Mouse (Mus musculus) C2C12 (cell line): ENCODE data around the gene Nrap. TPM values are rescaled to one million over a fixed set of nuclear protein-coding genes. Genes with fewer than 3 reads are reported as not detected.
"Not testable (repeated sequence)": the region's sequence is repeated elsewhere in the genome, so short reads cannot be mapped to it uniquely, and the experiment has no call there.

Source experiments
- H3K27me3 ChIP-seq: one replicate; pipeline ENCODE4 v1.6.1; 2011; ENCODE audit not compliant: control insufficient read depth, insufficient read depth, insufficient read length
- H3K36me3 ChIP-seq: one replicate; pipeline ENCODE4 v1.6.1; 2011; ENCODE audit not compliant: control insufficient read depth, insufficient read depth
- H3K4me3 ChIP-seq: one replicate; pipeline ENCODE4 v1.5.1; 2011; ENCODE audit warnings: mild to moderate bottlenecking, control low read depth; ENCODE audit not compliant: poor library complexity, insufficient read depth, severe bottlenecking
- H3K79me2 ChIP-seq: one replicate; pipeline ENCODE4 v1.6.1; 2011; ENCODE audit not compliant: control insufficient read depth, insufficient read depth
- H3K79me3 ChIP-seq: one replicate; pipeline ENCODE4 v1.6.1; 2011; ENCODE audit warnings: low read depth, control low read depth
- H3ac ChIP-seq: one replicate; pipeline ENCODE3; 2011; ENCODE audit warnings: low read depth; ENCODE audit not compliant: control insufficient read depth, insufficient read length
- CEBPB ChIP-seq: IDR thresholded peaks from one replicate; pipeline ENCODE4 v1.6.1; 2011; ENCODE audit warnings: low read depth, mild to moderate bottlenecking, control low read depth, moderate library complexity
- CTCF ChIP-seq: IDR thresholded peaks from one replicate; pipeline ENCODE4 v1.5.1; 2011; ENCODE audit not compliant: control insufficient read depth, insufficient read depth, insufficient read length
- FOSL1 ChIP-seq: IDR thresholded peaks from one replicate; pipeline ENCODE4 v1.8.0; 2011; ENCODE audit warnings: mild to moderate bottlenecking, low read length; ENCODE audit not compliant: poor library complexity, insufficient read depth, severe bottlenecking
- MAX ChIP-seq: IDR thresholded peaks from one replicate; pipeline ENCODE4 v1.6.1; 2011; ENCODE audit warnings: mild to moderate bottlenecking, control low read depth
- MYOD1 ChIP-seq: IDR thresholded peaks from one replicate; pipeline ENCODE4 v1.6.1; 2011; ENCODE audit warnings: low read depth; ENCODE audit not compliant: control insufficient read depth, insufficient read length
- MYOG ChIP-seq: IDR thresholded peaks from one replicate; pipeline ENCODE4 v1.6.1; 2011; ENCODE audit not compliant: control insufficient read depth, insufficient read length; ENCODE audit errors: extremely low read depth
- USF1 ChIP-seq: IDR thresholded peaks from one replicate; pipeline ENCODE4 v1.6.1; 2011; ENCODE audit warnings: low read depth, mild to moderate bottlenecking, control low read depth, moderate library complexity
- polyA plus RNA-seq: library from polyadenylated mRNA; unstranded; fragments of >200 nt; fragmentation: generic; extraction: Trizol; gene quantifications from one replicate; pipeline ENCODE4 v1.2.1, GENCODE M21; 2012; ENCODE audit warnings: missing spikeins

Gene Nrap
- polyA plus RNA-seq, 1 experiment, result 0.88 TPM

DNA sequence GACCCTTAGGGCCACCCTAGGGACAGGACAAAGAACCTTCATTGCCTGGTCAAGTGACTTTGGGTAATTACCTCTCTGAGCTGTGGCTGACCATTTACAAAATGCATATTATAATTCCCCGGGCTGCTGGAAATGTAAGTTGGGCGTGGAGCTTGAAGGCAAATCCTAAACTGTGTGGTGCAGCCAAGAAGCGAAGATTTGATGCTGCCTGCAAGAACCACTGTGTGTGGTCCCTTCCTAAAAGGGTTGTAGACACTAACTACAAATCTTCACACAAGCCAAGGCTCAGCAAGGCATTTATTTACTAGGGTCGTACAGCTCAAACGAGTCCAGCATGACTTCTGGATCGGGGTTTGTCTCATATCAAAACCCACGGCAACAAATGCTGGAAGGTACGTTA lies 25.3 kb downstream of the Nrap start:
- TF ChIP-seq USF1, result no peak
- no peak for TF ChIP-seq FOSL1
- TF ChIP-seq CEBPB, result no peak
- Histone ChIP-seq H3K79me2 (no peaks in the 10 kb centered on the region), H3K27me3 (no peaks in the 10 kb centered on the region), H3K79me3 (no peaks in the 10 kb centered on the region), H3ac (no peak overlapping the region), H3K4me3 (no peak overlapping the region), H3K36me3 (no peaks in the 10 kb centered on the region)

DNA sequence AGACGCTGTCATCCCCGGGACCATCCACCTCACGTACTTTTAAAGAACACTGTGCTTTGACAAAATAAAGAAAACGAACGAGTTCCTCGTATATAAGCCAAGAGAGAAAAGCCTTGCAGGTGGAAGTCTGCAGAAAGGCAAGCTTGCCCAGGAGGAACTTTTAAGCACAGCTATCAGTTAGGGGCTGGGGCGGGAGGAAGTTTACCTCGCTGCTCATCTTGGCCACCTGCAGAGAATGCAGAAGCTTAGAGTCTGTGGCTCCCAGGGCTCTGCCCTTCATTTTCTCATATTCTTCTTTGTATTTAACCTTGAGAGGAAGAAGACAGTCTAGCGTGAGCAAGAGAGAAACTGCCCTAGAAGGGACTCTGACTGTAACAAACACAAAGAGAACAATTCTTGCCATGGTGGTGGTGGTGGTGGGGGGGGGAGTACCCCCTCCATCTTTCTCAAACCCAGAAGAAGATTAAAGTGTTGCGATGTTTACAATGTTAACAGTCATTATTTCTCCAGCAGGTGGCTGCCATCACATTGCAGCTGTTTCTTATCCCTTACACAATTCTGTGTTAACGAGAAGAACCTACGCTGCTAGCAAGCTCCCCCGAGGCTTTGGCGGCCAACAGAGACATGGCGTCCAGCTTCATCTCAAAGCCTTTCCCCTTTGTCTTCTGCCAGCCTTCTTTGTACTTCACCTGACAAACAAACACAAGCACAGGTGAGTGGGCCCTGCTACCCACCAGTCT lies 25.9 kb downstream of the Nrap start:
- H3K36me3 ChIP-seq, result no peaks in the 10 kb centered on the region

DNA sequence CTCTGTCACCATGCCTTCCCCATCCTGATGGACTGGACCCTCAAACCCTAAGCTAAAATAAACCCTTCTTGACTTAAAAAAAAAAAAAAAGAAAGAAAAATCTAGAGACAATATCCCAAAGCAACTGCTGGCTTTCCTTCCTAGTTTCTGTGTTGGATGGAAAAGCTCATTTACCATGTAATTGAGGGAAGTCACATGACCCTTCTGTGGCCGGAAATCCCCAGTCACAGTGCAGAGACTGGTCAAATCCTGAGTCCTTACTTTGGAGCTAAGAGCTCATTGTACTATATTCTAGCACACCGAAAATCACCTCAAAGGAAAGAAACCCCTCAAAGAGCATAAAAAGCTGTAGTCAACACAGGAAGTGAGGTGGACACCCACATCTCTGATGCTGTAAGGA lies 30.9 kb downstream of the Nrap start:
- Histone ChIP-seq H3ac (no peak overlapping the region), H3K27me3 (no peaks in the 10 kb centered on the region), H3K36me3 (no peaks in the 10 kb centered on the region), H3K79me3 (no peaks in the 10 kb centered on the region), H3K79me2 (no peaks in the 10 kb centered on the region), H3K4me3 (no peak overlapping the region)
- TF ChIP-seq MAX, result no peak
- TF ChIP-seq USF1, result peak; percentile 59

More for the DNA sequence above, 25.9 kb downstream of the Nrap start:
- Histone ChIP-seq H3K79me3 (no peaks in the 10 kb centered on the region), H3K27me3 (no peaks in the 10 kb centered on the region), H3ac (no peak overlapping the region), H3K79me2 (no peaks in the 10 kb centered on the region), H3K4me3 (no peak overlapping the region)
- TF ChIP-seq MAX (no peak), MYOG (no peak)

DNA sequence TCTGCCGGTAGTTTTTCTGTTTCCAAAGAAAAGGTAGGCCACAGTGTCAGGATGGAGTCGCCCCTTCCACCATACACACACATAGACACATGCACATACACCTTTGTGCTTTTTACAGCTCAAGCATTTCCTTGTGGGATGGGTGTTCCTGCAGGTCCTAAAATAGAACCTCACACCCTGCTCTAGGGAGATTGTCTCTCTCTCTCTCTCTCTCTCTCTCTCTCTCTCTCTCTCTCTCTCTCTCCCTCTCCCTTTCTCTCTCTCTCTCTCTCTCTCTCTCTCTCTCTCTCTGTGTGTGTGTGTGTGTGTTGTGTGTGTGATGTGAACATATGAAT lies 32.5 kb downstream of the Nrap start:
- not testable (repeated sequence) for H3ac ChIP-seq, H3K79me3 ChIP-seq

DNA sequence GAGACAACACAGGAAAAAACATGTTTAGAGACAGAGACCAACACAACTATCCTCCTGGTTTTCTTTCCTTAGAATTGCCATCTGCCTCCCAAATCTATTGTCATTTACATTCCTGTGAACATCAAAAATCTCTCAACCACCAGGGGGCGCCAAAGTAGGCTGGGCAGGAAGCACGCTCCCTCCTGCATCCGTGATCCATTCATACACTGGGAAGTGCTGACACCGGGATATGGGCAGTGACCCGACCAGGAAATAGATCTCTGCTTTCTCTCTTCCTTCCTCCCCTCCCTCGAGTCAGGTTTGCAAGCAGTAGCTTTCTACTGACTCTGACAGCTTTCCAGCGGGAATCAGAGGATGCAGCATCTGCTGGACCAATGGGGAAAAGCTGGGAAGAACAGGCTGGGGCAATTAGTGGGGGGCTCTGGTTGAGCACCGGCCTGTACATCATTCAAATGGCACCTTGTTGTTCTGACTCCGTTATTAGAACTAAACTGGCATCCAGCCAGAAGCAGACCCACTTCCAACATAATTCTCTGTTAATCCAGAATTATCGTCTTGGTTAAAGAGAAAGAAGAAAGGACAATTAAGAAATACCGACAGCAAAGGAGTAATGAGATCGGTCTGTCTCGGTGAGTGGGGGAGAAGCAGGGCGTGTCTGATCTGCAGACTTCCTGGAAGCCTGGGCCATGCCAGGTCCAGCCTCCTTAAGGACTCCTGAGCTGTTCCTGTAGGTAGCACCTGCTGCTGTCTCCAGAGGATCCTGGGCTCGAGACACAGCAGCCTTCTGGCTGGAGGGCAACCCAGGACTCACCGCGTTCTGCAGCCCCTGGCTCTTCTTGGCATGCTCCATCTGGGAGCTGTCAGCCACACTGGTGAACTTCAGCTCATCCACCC lies 33.1 kb downstream of the Nrap start:
- Histone ChIP-seq H3K4me3 (no peak overlapping the region), H3ac (no peak overlapping the region), H3K27me3 (no peaks in the 10 kb centered on the region), H3K79me2 (no peaks in the 10 kb centered on the region), H3K79me3 (no peaks in the 10 kb centered on the region), H3K36me3 (no peaks in the 10 kb centered on the region)
- TF ChIP-seq FOSL1 (no peak), CTCF (peak; percentile 42), CEBPB (no peak)

More for the DNA sequence above, 32.5 kb downstream of the Nrap start:
- not testable (repeated sequence) for H3K79me2 ChIP-seq, H3K4me3 ChIP-seq, H3K27me3 ChIP-seq, H3K36me3 ChIP-seq

GRCm38 (mm10) chr19:56355201-56355600 lies 34.6 kb downstream of the Nrap start:
- H3K36me3 ChIP-seq, result no peaks in the 10 kb centered on the region
- H3K4me3 ChIP-seq, result no peak overlapping the region
- no peaks in the 10 kb centered on the region for H3K79me3 ChIP-seq
- TF ChIP-seq FOSL1, result no peak
- TF ChIP-seq MAX, result no peak
- TF ChIP-seq USF1, result no peak
- TF ChIP-seq MYOG, result no peak
- TF ChIP-seq MYOD1, result no peak
- TF ChIP-seq CTCF, result no peak
- no peak for TF ChIP-seq CEBPB
- H3ac ChIP-seq, result no peak overlapping the region
- no peaks in the 10 kb centered on the region for H3K79me2 ChIP-seq
- no peaks in the 10 kb centered on the region for H3K27me3 ChIP-seq
